Mouse (Mus musculus) limb, embryonic 12.5 days (tissue): ENCODE results near the gene Gm10663. TPM values are rescaled to one million over a fixed set of nuclear protein-coding genes. Genes with fewer than 3 reads are reported as not detected.

Source experiments
- ATAC-seq: fragments of 200-750 bp; cut with Nextera tagmentation; 2 replicates; pipeline ENCODE4 v1.8.0; 2017; ENCODE audit warnings: low read depth, moderate TSS enrichment; ENCODE audit not compliant: insufficient number of reproducible peaks, insufficient read depth, low FRiP score, low TSS enrichment
- H3K27ac ChIP-seq: fragments of 300-500 bp; sonication (generic); 2 replicates; pipeline ENCODE4 v1.5.1; 2016; ENCODE audit warnings: mild to moderate bottlenecking, moderate library complexity
- H3K27me3 ChIP-seq: fragments of 300-500 bp; sonication (generic); 2 replicates; pipeline ENCODE4 v1.6.1; 2016; ENCODE audit warnings: mild to moderate bottlenecking, moderate library complexity
- H3K36me3 ChIP-seq: fragments of 300-500 bp; sonication (generic); 2 replicates; pipeline ENCODE4 v1.6.1; 2016; ENCODE audit warnings: mild to moderate bottlenecking, moderate library complexity
- H3K4me1 ChIP-seq: fragments of 300-500 bp; sonication (generic); replicated peaks from 2 replicates; pipeline ENCODE4 v1.6.1; 2016
- H3K4me2 ChIP-seq: fragments of 300-500 bp; sonication (generic); 2 replicates; pipeline ENCODE4 v1.6.1; 2016; ENCODE audit warnings: mild to moderate bottlenecking, moderate library complexity
- H3K4me3 ChIP-seq: fragments of 300-500 bp; sonication (generic); replicated peaks from 2 replicates; pipeline ENCODE4 v1.5.1; 2016; ENCODE audit warnings: mild to moderate bottlenecking
- H3K9ac ChIP-seq: fragments of 300-500 bp; sonication (generic); replicated peaks from 2 replicates; pipeline ENCODE4 v1.6.1; 2016; ENCODE audit warnings: mild to moderate bottlenecking, moderate library complexity
- H3K9me3 ChIP-seq: fragments of 300-500 bp; sonication (generic); 2 replicates; pipeline ENCODE4 v1.6.1; 2016; ENCODE audit warnings: mild to moderate bottlenecking, moderate library complexity
- WGBS: fragments of 180-500 bp; shearing (Covaris S2); methylation state at CpG from one replicate; pipeline ENCODE4 v1.1.7; 2016; 5-methylcytosine and 5-hydroxymethylcytosine counted together
- polyA plus RNA-seq: library from polyadenylated mRNA; unstranded; fragments of >200 nt; fragmentation: Nextera tagmentation; extraction: Ambion mirVana; gene quantifications from 2 replicates; pipeline ENCODE4 v1.2.1, GENCODE M21; 2016

Gm10663 gene
- polyA plus RNA-seq, 1 experiment from 2014 or later: not detected

DNA sequence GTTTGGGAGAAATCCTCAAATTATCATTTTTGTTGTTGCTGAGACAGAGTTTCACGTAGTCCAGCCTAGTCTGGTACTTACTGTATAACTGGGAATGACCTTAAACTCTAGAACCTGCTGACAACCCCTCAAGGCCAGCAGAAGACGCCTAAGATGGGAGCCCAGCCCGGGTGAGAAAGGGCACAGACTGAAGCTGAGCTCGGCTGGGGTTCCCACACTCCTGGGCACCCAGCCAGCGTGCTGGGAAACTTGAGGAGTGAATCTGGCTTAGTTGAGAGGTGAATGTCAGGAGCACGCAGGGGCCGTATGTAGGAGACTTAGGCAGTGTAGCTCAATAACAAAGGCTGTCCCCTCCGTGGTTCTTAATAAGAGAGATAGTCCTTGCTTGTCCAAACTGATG, 12.9 kb downstream of the Gm10663 start:
- Histone ChIP-seq H3K9ac (no peak overlapping the region), H3K27me3 (no peaks in the 10 kb centered on the region), H3K9me3 (no peaks in the 10 kb centered on the region), H3K4me2 (no peak overlapping the region), H3K4me3 (no peak overlapping the region), H3K4me1 (peaks cover 13% of the 10 kb centered on the region), H3K36me3 (no peaks in the 10 kb centered on the region), H3K27ac (no peak overlapping the region)
- ATAC-seq: no peak; the same call in 1 of the 2 replicates
- 72% methylated on average over 8 of the region's 8 CpGs for WGBS

GRCm38 (mm10) chr8:65088120-65088519, 13.3 kb downstream of the Gm10663 start:
- H3K4me3 ChIP-seq: no peak overlapping the region
- H3K27me3 ChIP-seq: no peaks in the 10 kb centered on the region
- peaks cover 13% of the 10 kb centered on the region for H3K4me1 ChIP-seq
- H3K27ac ChIP-seq: no peak overlapping the region
- H3K4me2 ChIP-seq: no peak overlapping the region
- no peaks in the 10 kb centered on the region for H3K36me3 ChIP-seq
- WGBS: 83% methylated on average over 12 of the region's 12 CpGs
- no peak for ATAC-seq
- no peak overlapping the region for H3K9ac ChIP-seq
- H3K9me3 ChIP-seq: no peaks in the 10 kb centered on the region

GRCm38 (mm10) chr8:65089781-65090180, 14.9 kb downstream of the Gm10663 start:
- no peak for ATAC-seq
- H3K27ac ChIP-seq: no peak overlapping the region
- H3K4me2 ChIP-seq: no peak overlapping the region
- WGBS: 74% methylated on average over 7 of the region's 7 CpGs
- no peaks in the 10 kb centered on the region for H3K36me3 ChIP-seq
- H3K4me3 ChIP-seq: no peak overlapping the region
- H3K27me3 ChIP-seq: no peaks in the 10 kb centered on the region
- H3K9ac ChIP-seq: no peak overlapping the region
- H3K9me3 ChIP-seq: no peaks in the 10 kb centered on the region
- H3K4me1 ChIP-seq: peaks cover 13% of the 10 kb centered on the region

DNA sequence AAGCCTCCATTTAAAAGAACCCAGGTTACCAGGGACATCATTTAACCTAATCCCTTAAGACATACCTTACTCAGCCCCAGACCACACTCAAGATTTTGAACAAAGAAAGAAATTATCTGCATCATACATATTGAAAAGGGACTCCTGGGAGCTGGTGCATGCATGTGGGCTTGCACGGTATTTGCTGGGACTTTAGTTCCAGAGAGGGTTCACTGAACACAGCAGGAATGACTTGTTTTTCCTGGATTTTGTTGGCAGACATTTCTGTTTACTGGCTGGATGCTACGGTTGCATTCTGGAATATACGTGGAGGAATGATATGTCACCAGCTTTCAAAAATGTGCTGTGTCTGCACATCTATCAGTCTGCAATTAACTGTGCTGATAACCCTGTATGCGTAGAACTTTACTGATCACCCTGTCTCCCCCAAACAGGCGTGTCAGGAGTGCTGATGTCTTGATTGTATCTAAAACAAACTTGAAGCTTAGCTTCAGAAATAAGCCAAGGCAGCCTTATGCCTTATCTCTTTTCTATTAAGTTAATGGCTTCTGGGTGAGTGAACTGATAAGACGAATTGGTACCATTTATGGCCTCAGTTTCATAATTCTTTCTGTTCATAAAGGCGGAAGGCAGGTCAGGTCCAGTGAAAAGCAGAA, 23.1 kb downstream of the Gm10663 start:
- Histone ChIP-seq H3K4me3 (no peak overlapping the region), H3K36me3 (no peaks in the 10 kb centered on the region), H3K9ac (no peak overlapping the region), H3K9me3 (no peaks in the 10 kb centered on the region), H3K4me1 (no peaks in the 10 kb centered on the region), H3K4me2 (no peak overlapping the region), H3K27me3 (no peaks in the 10 kb centered on the region), H3K27ac (no peak overlapping the region)
- ATAC-seq: no peak
- 80% methylated on average over 7 of the region's 7 CpGs for WGBS

DNA sequence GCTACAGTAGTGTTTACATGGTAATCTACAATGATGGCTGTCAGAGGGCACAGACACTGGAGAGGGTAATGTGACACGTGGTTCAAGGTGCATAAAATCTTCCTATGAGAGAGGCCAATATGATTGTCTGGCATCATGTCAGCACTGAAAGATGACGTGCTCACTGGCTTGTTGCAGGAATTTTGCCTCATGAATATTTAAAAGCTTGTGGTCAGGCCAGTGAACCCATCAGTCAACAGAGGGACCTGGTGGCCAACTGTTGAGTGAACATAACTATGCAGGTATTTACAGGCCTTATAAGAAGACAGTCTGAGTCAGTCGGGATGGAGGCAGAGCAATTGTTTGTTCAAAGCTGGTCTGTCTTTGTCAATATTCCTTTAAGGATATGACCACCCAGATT, 24.9 kb downstream of the Gm10663 start:
- H3K4me3 ChIP-seq: no peak overlapping the region
- no peaks in the 10 kb centered on the region for H3K27me3 ChIP-seq
- ATAC-seq: no peak
- H3K36me3 ChIP-seq: no peaks in the 10 kb centered on the region
- no peak overlapping the region for H3K4me2 ChIP-seq
- H3K9me3 ChIP-seq: no peaks in the 10 kb centered on the region
- H3K9ac ChIP-seq: no peak overlapping the region
- 75% methylated on average over 3 of the region's 3 CpGs for WGBS
- H3K4me1 ChIP-seq: no peaks in the 10 kb centered on the region
- H3K27ac ChIP-seq: no peak overlapping the region

DNA sequence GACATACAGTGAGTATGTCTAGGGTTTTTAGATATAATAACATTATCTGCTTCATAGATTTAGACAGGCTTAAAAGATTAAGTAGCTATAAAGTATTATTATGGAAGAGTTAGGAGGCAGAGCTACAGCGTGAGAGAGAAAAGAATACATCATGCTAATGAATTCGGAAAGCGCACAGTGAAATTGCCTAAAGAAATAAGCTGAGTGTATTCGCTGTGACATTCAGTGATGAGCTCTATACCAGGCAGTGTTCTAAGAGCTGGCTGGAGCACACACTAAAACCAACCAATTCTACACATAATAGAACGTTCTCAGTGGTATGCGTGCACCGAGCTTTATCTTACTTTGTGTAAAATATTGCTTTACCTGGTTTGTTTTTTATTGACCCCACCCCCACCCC, 28.8 kb downstream of the Gm10663 start:
- Histone ChIP-seq H3K36me3 (no peaks in the 10 kb centered on the region), H3K4me2 (no peak overlapping the region), H3K4me3 (no peak overlapping the region), H3K27me3 (no peaks in the 10 kb centered on the region), H3K9me3 (no peaks in the 10 kb centered on the region), H3K9ac (no peak overlapping the region), H3K4me1 (no peaks in the 10 kb centered on the region), H3K27ac (no peak overlapping the region)
- ATAC-seq: no peak
- WGBS: 93% methylated on average over 7 of the region's 7 CpGs

GRCm38 (mm10) chr8:65104041-65104440, 29.2 kb downstream of the Gm10663 start:
- no peaks in the 10 kb centered on the region for H3K27me3 ChIP-seq
- WGBS: 75% methylated on average over 4 of the region's 4 CpGs
- H3K9me3 ChIP-seq: no peaks in the 10 kb centered on the region
- H3K4me1 ChIP-seq: no peaks in the 10 kb centered on the region
- H3K27ac ChIP-seq: no peak overlapping the region
- no peak overlapping the region for H3K9ac ChIP-seq
- H3K36me3 ChIP-seq: no peaks in the 10 kb centered on the region
- ATAC-seq: no peak
- H3K4me3 ChIP-seq: no peak overlapping the region
- no peak overlapping the region for H3K4me2 ChIP-seq

GRCm38 (mm10) chr8:65107936-65108718, 33.3 kb downstream of the Gm10663 start:
- H3K4me2 ChIP-seq: no peak overlapping the region
- no peaks in the 10 kb centered on the region for H3K36me3 ChIP-seq
- H3K4me3 ChIP-seq: no peak overlapping the region
- H3K4me1 ChIP-seq: no peaks in the 10 kb centered on the region
- H3K9me3 ChIP-seq: no peaks in the 10 kb centered on the region
- no peak for ATAC-seq
- no peak overlapping the region for H3K27ac ChIP-seq
- no peaks in the 10 kb centered on the region for H3K27me3 ChIP-seq
- 92% methylated on average over 25 of the region's 25 CpGs for WGBS
- no peak overlapping the region for H3K9ac ChIP-seq

DNA sequence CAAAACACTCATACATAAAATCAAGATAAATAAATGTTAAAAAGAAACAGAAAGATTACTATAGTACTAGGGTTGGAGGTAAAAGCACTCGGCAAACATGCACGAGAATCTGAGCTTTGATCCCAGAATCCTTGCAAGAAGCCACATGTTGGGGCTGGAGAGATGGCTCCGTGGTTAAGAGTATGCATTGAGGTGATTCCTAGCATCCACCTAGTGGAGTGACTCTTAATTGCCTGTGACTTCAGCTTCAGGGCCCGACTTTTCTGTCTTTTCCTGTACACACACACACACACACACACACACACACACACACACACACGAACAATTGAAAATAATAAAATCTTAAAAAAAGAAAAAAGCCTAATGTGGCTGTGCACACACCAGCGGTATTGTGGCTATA, 34.1 kb downstream of the Gm10663 start:
- Histone ChIP-seq H3K27ac (no peak overlapping the region), H3K36me3 (no peaks in the 10 kb centered on the region), H3K4me2 (no peak overlapping the region), H3K9ac (no peak overlapping the region), H3K27me3 (no peaks in the 10 kb centered on the region), H3K9me3 (no peaks in the 10 kb centered on the region), H3K4me3 (no peak overlapping the region), H3K4me1 (no peaks in the 10 kb centered on the region)
- 77% methylated on average over 6 of the region's 6 CpGs for WGBS
- no peak for ATAC-seq

- no peak overlapping the region for H3K4me3 ChIP-seq
- no peaks in the 10 kb centered on the region for H3K36me3 ChIP-seq
- H3K4me2 ChIP-seq: no peak overlapping the region
- 37% methylated on average over 5 of the region's 5 CpGs for WGBS
- no peak overlapping the region for H3K27ac ChIP-seq
- no peaks in the 10 kb centered on the region for H3K27me3 ChIP-seq
- no peak overlapping the region for H3K9ac ChIP-seq
- no peaks in the 10 kb centered on the region for H3K9me3 ChIP-seq
- H3K4me1 ChIP-seq: no peaks in the 10 kb centered on the region
- no peak; the same call in 1 of the 2 replicates for ATAC-seq
Observed at GRCm38 (mm10) chr8:65110285-65110691, 35.5 kb downstream of the Gm10663 start.

DNA sequence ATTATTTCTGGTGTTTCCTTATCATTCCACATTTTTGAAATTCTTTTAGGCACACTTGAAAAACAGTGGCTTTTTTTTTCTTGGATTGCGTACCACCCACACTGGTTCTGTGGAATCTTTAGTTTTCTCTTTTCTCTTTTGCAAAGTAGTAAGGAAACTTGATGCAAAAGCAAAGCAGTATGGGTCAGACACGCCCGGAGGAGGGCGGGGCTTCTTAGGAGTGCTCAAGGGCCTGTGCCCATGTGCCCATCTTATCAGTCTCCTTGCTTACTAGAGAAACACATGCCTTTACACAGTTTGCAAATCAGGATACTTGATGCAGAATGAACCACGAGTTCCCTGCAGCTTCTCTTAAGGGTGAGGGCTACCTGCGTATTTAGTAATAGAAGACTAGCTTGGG, 37.3 kb downstream of the Gm10663 start:
- Histone ChIP-seq H3K36me3 (no peaks in the 10 kb centered on the region), H3K9me3 (no peaks in the 10 kb centered on the region), H3K27me3 (no peaks in the 10 kb centered on the region), H3K9ac (no peak overlapping the region), H3K4me1 (no peaks in the 10 kb centered on the region), H3K27ac (no peak overlapping the region), H3K4me2 (no peak overlapping the region), H3K4me3 (no peak overlapping the region)
- no peak for ATAC-seq
- 85% methylated on average over 6 of the region's 6 CpGs for WGBS

- no peaks in the 10 kb centered on the region for H3K9me3 ChIP-seq
- no peak overlapping the region for H3K4me2 ChIP-seq
- H3K27me3 ChIP-seq: no peaks in the 10 kb centered on the region
- no peaks in the 10 kb centered on the region for H3K36me3 ChIP-seq
- H3K4me1 ChIP-seq: no peaks in the 10 kb centered on the region
- ATAC-seq: no peak
- no peak overlapping the region for H3K9ac ChIP-seq
- no peak overlapping the region for H3K27ac ChIP-seq
- H3K4me3 ChIP-seq: no peak overlapping the region
- 73% methylated on average over 1 of the region's 1 CpGs for WGBS
Observed at GRCm38 (mm10) chr8:65126014-65126413, 51.2 kb downstream of the Gm10663 start.
